Mouse (Mus musculus) frontal cortex, postnatal 25 days (tissue): ENCODE results near the gene Dnajc19.

Experiments
- DNase-seq, 2 experiments: peaks; one replicate each; pipeline ENCODE4 v3.0.0; 2022; ENCODE audit warnings: low spot score in 2 of 2

The Dnajc19 gene

DNA sequence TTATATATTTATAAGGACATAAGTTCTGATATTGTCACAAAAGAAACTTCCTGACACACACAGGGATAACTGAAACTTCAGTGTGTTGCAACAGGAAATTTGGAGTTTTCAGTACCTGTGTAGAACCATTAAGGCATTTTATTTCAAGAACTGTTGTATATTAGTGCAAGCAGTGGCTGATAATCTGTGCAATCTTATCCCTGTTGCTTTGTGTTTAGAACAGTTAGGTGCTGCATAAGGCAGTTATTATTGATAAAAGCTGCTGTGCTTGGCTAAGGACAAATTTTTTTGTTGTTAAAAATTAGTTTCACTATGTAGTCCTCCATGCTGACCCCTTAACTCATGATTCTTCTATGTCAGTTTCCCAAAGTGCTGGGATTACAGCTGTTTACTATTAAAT, 52.2 kb downstream of the Dnajc19 start:
- DNase-seq: no peak

- DNase-seq: no peak
Measured at GRCm38 (mm10) chr3:34021259-34021828, 59.8 kb downstream of the Dnajc19 start.

DNA sequence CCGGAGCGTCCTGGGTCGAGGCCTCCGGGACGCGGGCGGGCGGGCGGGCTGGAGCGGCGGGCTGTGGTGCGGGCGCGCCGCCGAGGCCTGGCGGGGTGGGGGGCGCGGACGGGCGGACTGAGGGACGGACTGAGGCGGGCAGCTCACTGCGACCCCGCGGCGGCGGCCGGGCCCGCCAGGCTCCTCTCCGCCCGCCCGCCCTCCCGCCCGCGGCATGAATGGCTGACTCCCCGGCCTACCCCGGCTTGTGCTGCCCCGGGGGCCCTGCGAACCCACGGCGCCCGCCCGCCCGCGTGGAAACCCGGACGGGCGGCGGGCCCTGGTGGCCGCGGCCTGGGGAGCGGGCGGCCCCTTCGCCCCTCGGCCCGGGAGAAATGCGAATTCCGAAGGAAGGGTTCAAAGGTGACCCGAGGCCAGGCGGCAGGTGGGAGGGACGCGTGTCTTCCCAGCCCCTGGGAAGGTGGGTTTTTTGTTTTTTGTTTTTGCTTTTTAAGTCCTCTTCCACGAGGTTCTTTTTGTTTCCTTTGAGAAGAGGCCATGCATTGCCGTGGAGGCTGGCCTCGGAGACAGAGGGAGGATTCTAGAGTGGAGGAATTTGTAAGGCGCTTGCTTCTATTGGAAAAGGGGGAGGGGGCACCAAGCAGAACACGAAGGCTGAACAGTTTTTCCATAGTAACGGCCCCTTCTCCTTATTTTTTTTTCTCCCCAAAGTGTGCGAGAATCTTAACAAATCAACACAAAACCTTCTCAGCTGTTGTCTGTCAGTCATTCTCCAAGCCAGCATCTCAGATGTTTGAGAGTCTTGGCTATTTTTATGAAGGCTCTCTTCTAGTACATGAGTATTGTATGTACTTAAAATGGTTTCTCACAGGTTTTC, 60.5 kb downstream of the Dnajc19 start:
- DNase-seq: no peak

DNA sequence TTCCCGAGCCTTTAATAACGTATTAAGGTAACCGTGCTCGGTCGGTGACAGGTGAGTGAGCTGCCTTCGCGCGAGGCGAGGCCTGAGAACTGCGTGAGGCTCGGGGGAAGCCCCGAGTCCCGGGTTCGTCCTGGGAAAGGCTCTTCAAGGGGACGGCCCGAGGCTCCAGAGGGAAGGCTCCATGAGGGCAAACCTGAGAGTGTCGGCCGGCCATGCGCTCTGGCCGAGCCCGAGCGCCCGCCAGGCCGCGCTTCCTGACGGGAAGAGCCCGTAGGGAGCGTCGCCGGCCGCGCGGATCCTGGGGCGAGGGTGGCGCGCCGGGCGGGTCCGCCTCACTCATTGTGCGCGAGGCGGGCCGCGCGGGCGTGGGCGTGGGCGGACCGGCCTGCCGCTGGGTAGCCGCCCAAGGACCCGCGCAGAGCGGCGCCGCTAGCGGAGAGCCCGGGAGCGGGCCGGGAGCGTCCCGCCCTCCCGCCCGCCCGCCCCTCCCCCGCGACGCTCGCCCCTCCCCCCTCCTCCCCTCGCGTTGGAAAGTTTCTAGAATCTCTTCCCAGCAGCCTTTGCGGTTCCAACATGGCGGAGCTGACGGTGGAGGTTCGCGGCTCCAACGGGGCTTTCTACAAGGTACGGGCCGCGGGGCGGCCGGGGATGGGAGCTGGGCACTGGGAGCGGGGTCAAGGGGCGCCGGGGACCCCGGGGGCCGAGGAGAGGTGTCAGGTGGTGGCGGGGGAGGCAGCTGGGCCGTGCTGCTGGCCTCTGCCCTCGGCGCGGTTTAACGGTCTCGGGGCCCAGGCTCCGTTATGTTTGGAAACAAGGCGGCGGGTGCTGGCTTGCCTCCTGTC, 61.4 kb downstream of the Dnajc19 start, which contains the start of gene Fxr1:
TSS of gene Fxr1 (plus strand) at position 404 of the 842 bp plus-strand sequence.
- DNase-seq: peak; percentile 66 to 67

- no peak for DNase-seq
Measured at GRCm38 (mm10) chr3:34008191-34008590, 72.9 kb downstream of the Dnajc19 start.

GRCm38 (mm10) chr3:34007611-34008010, 73.5 kb downstream of the Dnajc19 start:
- no peak for DNase-seq

GRCm38 (mm10) chr3:34006824-34007223, 74.3 kb downstream of the Dnajc19 start:
- no peak for DNase-seq

- DNase-seq: no peak
Measured at GRCm38 (mm10) chr3:34006301-34006700, 74.8 kb downstream of the Dnajc19 start.
